Mouse (Mus musculus): ENCODE results near the gene Map6d1. TPM values are rescaled to one million over a fixed set of nuclear protein-coding genes. Genes with fewer than 3 reads are reported as not detected.

Map6d1 gene
- polyA plus RNA-seq, 1 experiment from 2014 or later = 0.41 TPM

- Histone ChIP-seq H3K9ac (ENCODE audit: low read length) (no peak overlapping the region), H3K4me3 (replicated peaks; ENCODE audit: low read length) (no peak overlapping the region), H3K4me1 (ENCODE audit: control insufficient read depth, insufficient read depth, low read length) (no peaks in the 10 kb centered on the region), H3K27ac (ENCODE audit: low read length) (no peak overlapping the region), H3K27me3 (ENCODE audit: control insufficient read depth, insufficient read depth, low read length) (no peaks in the 10 kb centered on the region), H3K9me3 (replicated peaks; ENCODE audit: control insufficient read depth, low read length) (no peaks in the 10 kb centered on the region; the same call in 1 of the 2 replicates), H3K36me3 (ENCODE audit: control insufficient read depth, insufficient read depth, low read length) (peaks cover 44% of the 10 kb centered on the region), H3K4me2 (ENCODE audit: low read depth, low read length) (no peak overlapping the region)
- no peak for ATAC-seq (ENCODE audit: insufficient read depth, low FRiP score)
- 93% methylated on average over 5 of the region's 5 CpGs for WGBS
Measured at GRCm38 (mm10) chr16:20196962-20197361, 44.2 kb downstream of the Map6d1 start.

- Histone ChIP-seq H3K27ac (ENCODE audit: low read length) (no peak overlapping the region), H3K27me3 (ENCODE audit: control insufficient read depth, insufficient read depth, low read length) (no peaks in the 10 kb centered on the region), H3K4me2 (ENCODE audit: low read depth, low read length) (no peak overlapping the region), H3K9me3 (replicated peaks; ENCODE audit: control insufficient read depth, low read length) (no peaks in the 10 kb centered on the region), H3K36me3 (ENCODE audit: control insufficient read depth, insufficient read depth, low read length) (peaks cover 33% of the 10 kb centered on the region; the same call in 1 of the 2 replicates), H3K4me1 (ENCODE audit: control insufficient read depth, insufficient read depth, low read length) (no peaks in the 10 kb centered on the region), H3K4me3 (replicated peaks; ENCODE audit: low read length) (no peak overlapping the region), H3K9ac (ENCODE audit: low read length) (no peak overlapping the region)
- WGBS = 98% methylated on average over 3 of the region's 3 CpGs
- no peak for ATAC-seq (ENCODE audit: insufficient read depth, low FRiP score)
Measured at GRCm38 (mm10) chr16:20195546-20195945, 45.6 kb downstream of the Map6d1 start.

DNA sequence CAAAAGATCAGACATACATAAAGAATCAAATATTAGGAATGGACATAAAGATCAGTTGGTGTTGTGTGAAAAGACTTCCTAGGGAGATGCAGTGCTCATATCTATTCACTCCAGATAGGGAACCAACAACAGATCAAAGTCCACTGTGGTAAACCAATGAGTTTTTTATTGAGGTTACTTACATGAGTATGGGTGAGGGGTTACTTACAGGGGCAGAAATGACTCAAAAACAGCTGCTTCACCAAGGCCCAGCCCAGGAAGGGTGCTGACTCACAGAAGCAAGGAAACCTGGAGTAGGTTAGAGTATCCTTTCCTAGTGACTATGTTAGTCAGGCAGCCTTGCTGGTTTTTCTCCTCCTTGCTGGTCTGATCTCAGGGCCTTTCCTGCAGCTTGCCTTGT, 49.1 kb downstream of the Map6d1 start:
- Histone ChIP-seq H3K36me3 (ENCODE audit: control insufficient read depth, insufficient read depth, low read length) (peaks cover 29% of the 10 kb centered on the region), H3K9ac (ENCODE audit: low read length) (no peak overlapping the region), H3K4me3 (replicated peaks; ENCODE audit: low read length) (no peak overlapping the region), H3K4me2 (ENCODE audit: low read depth, low read length) (no peak overlapping the region), H3K9me3 (replicated peaks; ENCODE audit: control insufficient read depth, low read length) (no peaks in the 10 kb centered on the region), H3K4me1 (ENCODE audit: control insufficient read depth, insufficient read depth, low read length) (no peaks in the 10 kb centered on the region), H3K27me3 (ENCODE audit: control insufficient read depth, insufficient read depth, low read length) (no peaks in the 10 kb centered on the region), H3K27ac (ENCODE audit: low read length) (no peak overlapping the region)
- ATAC-seq (ENCODE audit: insufficient read depth, low FRiP score) = no peak

- no peak for ATAC-seq (ENCODE audit: insufficient read depth, low FRiP score)
- H3K9ac ChIP-seq (ENCODE audit: low read length) = no peak overlapping the region
- H3K9me3 ChIP-seq (replicated peaks; ENCODE audit: control insufficient read depth, low read length) = no peaks in the 10 kb centered on the region
- H3K4me3 ChIP-seq (replicated peaks; ENCODE audit: low read length) = no peak overlapping the region
- no peak overlapping the region for H3K27ac ChIP-seq (ENCODE audit: low read length)
- H3K27me3 ChIP-seq (ENCODE audit: control insufficient read depth, insufficient read depth, low read length) = no peaks in the 10 kb centered on the region
- H3K4me1 ChIP-seq (ENCODE audit: control insufficient read depth, insufficient read depth, low read length) = no peaks in the 10 kb centered on the region
- peaks cover 29% of the 10 kb centered on the region for H3K36me3 ChIP-seq (ENCODE audit: control insufficient read depth, insufficient read depth, low read length)
- 72% methylated on average over 3 of the region's 3 CpGs for WGBS
- H3K4me2 ChIP-seq (ENCODE audit: low read depth, low read length) = no peak overlapping the region
Measured at GRCm38 (mm10) chr16:20191161-20191882, 49.8 kb downstream of the Map6d1 start.

GRCm38 (mm10) chr16:20185368-20185767, 55.8 kb downstream of the Map6d1 start:
- Histone ChIP-seq H3K27me3 (ENCODE audit: control insufficient read depth, insufficient read depth, low read length) (no peaks in the 10 kb centered on the region), H3K4me2 (ENCODE audit: low read depth, low read length) (no peak overlapping the region), H3K9ac (ENCODE audit: low read length) (no peak overlapping the region), H3K4me1 (ENCODE audit: control insufficient read depth, insufficient read depth, low read length) (no peaks in the 10 kb centered on the region), H3K36me3 (ENCODE audit: control insufficient read depth, insufficient read depth, low read length) (peaks cover 27% of the 10 kb centered on the region), H3K27ac (ENCODE audit: low read length) (no peak overlapping the region), H3K4me3 (replicated peaks; ENCODE audit: low read length) (no peak overlapping the region), H3K9me3 (replicated peaks; ENCODE audit: control insufficient read depth, low read length) (no peaks in the 10 kb centered on the region)
- no peak for ATAC-seq (ENCODE audit: insufficient read depth, low FRiP score)
- WGBS = 68% methylated on average over 2 of the region's 2 CpGs

Other genes with a start within 250 kb of the Map6d1 start
- gene Klhl24, start 143.8 kb downstream of the Map6d1 start, polyA plus RNA-seq (2015; fragmentation: Nextera tagmentation; extraction: Ambion mirVana) = 19.1 and 20.3 TPM in 2 replicates
- 24.7 and 26.6 TPM in 2 replicates for gene Yeats2, start 100.3 kb downstream of the Map6d1 start, polyA plus RNA-seq (2015; fragmentation: Nextera tagmentation; extraction: Ambion mirVana)
- 76.4 and 90.7 TPM in 2 replicates for gene Parl, start 61.0 kb upstream of the Map6d1 start, polyA plus RNA-seq (2015; fragmentation: Nextera tagmentation; extraction: Ambion mirVana)
- gene Cyp2ab1, start 84.0 kb upstream of the Map6d1 start, polyA plus RNA-seq (2015; fragmentation: Nextera tagmentation; extraction: Ambion mirVana) = not detected in 2 replicates
- 59.9 and 60.2 TPM in 2 replicates for gene Abcc5, start 185.0 kb upstream of the Map6d1 start, polyA plus RNA-seq (2015; fragmentation: Nextera tagmentation; extraction: Ambion mirVana)